Mouse (Mus musculus) stomach, postnatal 0 days (tissue): ENCODE measurements around the gene Sult1d1. TPM values are rescaled to one million over a fixed set of nuclear protein-coding genes. Genes with fewer than 3 reads are reported as not detected.
"Not testable (repeated sequence)": the region's sequence is repeated elsewhere in the genome, so short reads cannot be mapped to it uniquely, and the experiment has no call there.

Source experiments
- ATAC-seq: fragments of 200-750 bp; cut with Nextera tagmentation; 2 replicates; pipeline ENCODE4 v1.8.0; 2017; ENCODE audit not compliant: low FRiP score, low TSS enrichment
- DNase-seq: peaks from one replicate; pipeline ENCODE4 v3.0.0-alpha.2; 2016; ENCODE audit warnings: low spot score
- H3K27ac ChIP-seq: fragments of 300-500 bp; sonication (generic); replicated peaks from 2 replicates; pipeline ENCODE4 v1.5.1; 2014; ENCODE audit warnings: mild to moderate bottlenecking, control low read depth
- H3K27me3 ChIP-seq: fragments of 300-500 bp; sonication (generic); 2 replicates; pipeline ENCODE4 v1.6.1; 2014; ENCODE audit warnings: low read length; ENCODE audit not compliant: control insufficient read depth, insufficient read depth
- H3K36me3 ChIP-seq: fragments of 300-500 bp; sonication (generic); 2 replicates; pipeline ENCODE4 v1.6.1; 2014; ENCODE audit warnings: low read length, mixed read lengths; ENCODE audit not compliant: control insufficient read depth, insufficient read depth
- H3K4me1 ChIP-seq: fragments of 300-500 bp; sonication (generic); replicated peaks from 2 replicates; pipeline ENCODE4 v1.6.1; 2014; ENCODE audit warnings: antibody characterized with exemption; ENCODE audit not compliant: control insufficient read depth, insufficient read depth
- H3K4me2 ChIP-seq: fragments of 300-500 bp; sonication (generic); replicated peaks from 2 replicates; pipeline ENCODE4 v1.6.1; 2014; ENCODE audit warnings: low read depth, mild to moderate bottlenecking, control low read depth, moderate library complexity
- H3K4me3 ChIP-seq: fragments of 300-500 bp; sonication (generic); 2 replicates; pipeline ENCODE4 v1.5.1; 2014; ENCODE audit warnings: low read depth, low read length, control low read depth
- H3K9ac ChIP-seq: fragments of 300-500 bp; sonication (generic); 2 replicates; pipeline ENCODE4 v1.6.1; 2014; ENCODE audit warnings: mild to moderate bottlenecking, low read length, control low read depth, mixed read lengths
- H3K9me3 ChIP-seq: fragments of 300-500 bp; sonication (generic); 2 replicates; pipeline ENCODE4 v1.6.1; 2016; ENCODE audit warnings: low read length; ENCODE audit not compliant: control insufficient read depth
- CTCF ChIP-seq: IDR thresholded peaks from 2 replicates; pipeline ENCODE4 v1.5.1; 2016; ENCODE audit warnings: antibody characterized with exemption, low read depth, mild to moderate bottlenecking, moderate library complexity
- EP300 ChIP-seq: optimal IDR thresholded peaks from 2 replicates; pipeline ENCODE3; 2016; ENCODE audit warnings: antibody characterized with exemption
- WGBS: fragments of 180-500 bp; shearing (Covaris S2); extraction: QIAGEN DNeasy Blood & Tissue Kit; methylation state at CpG from one replicate; pipeline ENCODE4 v1.1.7; 2014; 5-methylcytosine and 5-hydroxymethylcytosine counted together
- microRNA-seq: library from miRNA; unstranded; fragments of <30 nt; microRNA quantifications from one replicate; pipeline ENCODE4, GENCODE M21; 2016
- polyA plus RNA-seq: library from polyadenylated mRNA; unstranded; fragments of >200 nt; fragmentation: Nextera tagmentation; extraction: Ambion mirVana; gene quantifications from 2 replicates; pipeline ENCODE4 v1.2.1, GENCODE M21; 2015

The Sult1d1 gene
- polyA plus RNA-seq, 1 experiment from 2014 or later: 44.3 TPM

GRCm38 (mm10) chr5:87532288-87532687, 36.5 kb downstream of the Sult1d1 start:
- no peaks in the 10 kb centered on the region for H3K36me3 ChIP-seq
- no peak overlapping the region for H3K9ac ChIP-seq
- ATAC-seq: peak; percentile 72; the same call in 1 of the 2 replicates
- WGBS: 33% methylated on average over 2 of the region's 2 CpGs
- no peaks in the 10 kb centered on the region for H3K4me1 ChIP-seq
- TF ChIP-seq CTCF: no peak
- TF ChIP-seq EP300: no peak
- no peak overlapping the region; the same call in 1 of the 2 replicates for H3K4me2 ChIP-seq
- H3K27ac ChIP-seq: peak overlapping the region; percentile 58
- no peaks in the 10 kb centered on the region for H3K9me3 ChIP-seq
- peak; percentile 17 for DNase-seq
- H3K27me3 ChIP-seq: no peaks in the 10 kb centered on the region
- peak overlapping the region; percentile 6; the same call in 1 of the 2 replicates for H3K4me3 ChIP-seq

DNA sequence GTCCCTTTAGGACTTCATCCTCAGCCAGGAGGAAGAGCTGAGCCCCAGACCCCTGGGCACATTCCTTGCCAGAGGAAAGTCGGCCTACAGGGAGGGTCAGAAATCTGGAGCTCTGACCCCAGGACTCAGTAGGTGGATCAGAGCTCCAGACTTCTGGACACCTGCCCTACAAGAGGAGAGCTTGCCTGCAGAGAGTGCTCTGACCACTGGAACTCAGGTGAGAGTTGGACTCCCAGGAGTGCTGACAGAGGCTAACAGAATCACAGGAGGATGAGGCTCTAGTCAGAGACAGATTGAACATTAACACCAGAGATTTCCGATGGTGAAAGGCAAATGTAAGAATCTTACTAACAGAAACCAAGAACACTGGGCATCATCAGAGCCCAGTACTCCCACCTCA, 45.3 kb downstream of the Sult1d1 start:
- not testable (repeated sequence) for H3K4me1 ChIP-seq, H3K4me3 ChIP-seq, H3K27me3 ChIP-seq, H3K9me3 ChIP-seq, ATAC-seq, H3K9ac ChIP-seq, DNase-seq, H3K4me2 ChIP-seq, H3K36me3 ChIP-seq, H3K27ac ChIP-seq
- WGBS: 90% methylated on average over 2 of the region's 2 CpGs

DNA sequence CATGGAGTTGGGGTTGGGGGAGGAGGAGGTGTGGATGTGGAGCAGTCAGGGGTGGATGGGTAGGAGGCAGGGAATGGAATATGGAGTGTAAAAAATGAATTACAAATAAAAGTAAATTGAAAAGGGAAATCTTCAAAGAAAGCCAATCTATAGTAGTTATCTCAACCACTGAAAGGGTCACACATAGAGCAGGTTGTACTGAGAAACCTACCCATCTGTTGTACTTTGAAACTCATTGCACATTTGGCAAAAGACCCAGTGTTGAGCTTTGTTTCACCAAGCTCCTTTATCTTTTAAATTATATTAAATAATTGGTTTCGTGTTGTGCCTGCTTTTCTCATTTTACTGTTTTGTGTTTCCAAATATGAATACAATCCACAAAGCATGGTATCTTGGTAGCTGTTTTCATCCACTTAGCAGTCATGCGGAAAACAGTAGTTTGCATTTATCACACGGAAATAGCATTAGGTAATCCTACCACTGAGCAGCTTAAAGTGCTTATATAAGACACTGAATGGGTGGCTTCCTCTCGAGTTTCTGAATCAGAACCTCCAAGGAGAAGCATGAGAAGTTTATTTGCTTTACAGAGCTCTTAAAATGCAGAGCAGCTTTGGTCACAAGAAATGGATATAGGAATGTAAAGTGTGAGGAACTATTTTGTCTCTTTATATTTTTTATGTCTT, 62.9 kb downstream of the Sult1d1 start:
- TF ChIP-seq EP300: no peak
- no peak for TF ChIP-seq CTCF
- no peak overlapping the region for H3K4me2 ChIP-seq
- no peaks in the 10 kb centered on the region for H3K36me3 ChIP-seq
- WGBS: 53% methylated on average over 4 of the region's 4 CpGs
- no peaks in the 10 kb centered on the region for H3K9me3 ChIP-seq
- no peak overlapping the region for H3K9ac ChIP-seq
- no peaks in the 10 kb centered on the region for H3K27me3 ChIP-seq
- no peak overlapping the region for H3K27ac ChIP-seq
- no peak for DNase-seq
- H3K4me3 ChIP-seq: no peak overlapping the region
- no peak for ATAC-seq
- H3K4me1 ChIP-seq: no peaks in the 10 kb centered on the region

Small RNA genes lying within 50 kb of the gene (microRNA-seq; reads per million reads assigned to microRNA genes)
- gene Mir3969: not detected

Other genes starting within 250 kb of the Sult1d1 start
- gene Ugt2a3, start 231.8 kb downstream of the Sult1d1 start, polyA plus RNA-seq: 0.55 and 0.96 TPM in 2 replicates
- gene Ugt2b38, start 144.8 kb downstream of the Sult1d1 start, polyA plus RNA-seq: not detected in 2 replicates
- not detected in 2 replicates for gene Ugt2a2, start 86.8 kb downstream of the Sult1d1 start, polyA plus RNA-seq
- gene Gm43638, start 82.2 kb downstream of the Sult1d1 start, polyA plus RNA-seq: not detected in 2 replicates
- gene Ugt2a1, start 78.2 kb downstream of the Sult1d1 start, polyA plus RNA-seq: not detected in 2 replicates
- 79.4 and 79.9 TPM in 2 replicates for gene Sult1b1, start 30.8 kb downstream of the Sult1d1 start, polyA plus RNA-seq
- 0.10 and 0.16 TPM in 2 replicates for gene Sult1e1, start 22.6 kb upstream of the Sult1d1 start, polyA plus RNA-seq
- 0.56 and 1.4 TPM in 2 replicates for gene Csn1s1, start 97.2 kb upstream of the Sult1d1 start, polyA plus RNA-seq
- 3.3 and 8.9 TPM in 2 replicates for gene Csn2, start 130.6 kb upstream of the Sult1d1 start, polyA plus RNA-seq
- gene Csn1s2a, start 205.5 kb upstream of the Sult1d1 start, polyA plus RNA-seq: 2.2 and 4.1 TPM in 2 replicates
- gene Csn1s2b, start 239.1 kb upstream of the Sult1d1 start, polyA plus RNA-seq: 0.17 and 0.23 TPM in 2 replicates